Mouse (Mus musculus): Measurements from ENCODE around the gene Gm20521. TPM values are rescaled to one million over a fixed set of nuclear protein-coding genes. Genes with fewer than 3 reads are reported as not detected.

The Gm20521 gene
- polyA plus RNA-seq, 1 experiment from 2014 or later = 0.33 TPM

DNA sequence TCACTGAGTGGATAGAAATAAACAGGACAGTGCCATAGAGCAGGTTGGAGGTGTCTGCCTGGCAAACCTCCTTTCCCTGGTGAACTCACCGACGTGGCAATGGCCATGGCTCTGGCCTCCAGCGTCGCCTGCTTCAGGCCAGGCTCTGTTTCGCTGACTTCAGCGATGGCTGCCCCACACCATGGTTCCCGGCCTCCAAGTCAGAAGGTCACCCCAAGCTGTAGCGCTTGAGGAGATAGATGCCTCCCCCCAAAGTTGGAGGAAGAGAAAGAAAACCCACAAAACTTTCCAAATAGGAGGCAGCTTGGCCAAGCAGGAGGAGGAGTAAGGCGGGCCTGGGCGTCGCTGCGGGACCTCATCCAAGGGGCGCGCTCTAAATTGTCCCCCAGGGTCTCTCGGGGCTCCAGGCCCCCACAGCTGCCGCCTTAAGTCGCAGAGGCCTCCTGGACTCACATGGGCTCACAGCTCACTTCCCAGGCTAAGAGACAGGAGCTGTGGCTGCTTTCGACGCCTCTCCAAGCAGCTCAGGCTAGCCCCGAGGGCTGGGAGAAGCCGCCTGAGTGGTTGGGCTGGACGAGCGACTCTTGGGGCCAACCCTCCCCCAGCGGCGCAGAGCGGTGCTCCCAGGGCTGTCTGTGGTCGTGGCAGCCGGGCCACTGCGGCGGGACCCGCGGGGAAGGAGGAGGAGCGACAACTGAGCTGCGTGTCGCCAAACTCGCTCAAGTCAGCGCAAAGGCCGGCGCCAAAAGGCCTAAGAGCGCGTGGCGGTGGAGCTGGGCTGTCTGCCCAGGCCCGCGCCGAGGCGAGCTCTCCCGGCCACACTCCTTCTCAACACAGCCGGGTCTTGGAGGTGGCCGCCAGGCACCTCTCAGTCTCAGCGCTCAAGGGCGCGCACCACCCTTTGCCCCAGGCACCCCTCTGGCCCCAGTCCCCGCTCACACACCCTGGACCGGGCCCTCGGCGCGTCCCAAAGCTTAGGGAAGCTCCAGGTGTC, 42.4 kb downstream of the Gm20521 start, which contains the start of gene Efs:
Efs (minus strand) TSS at position 778 of the 994 bp plus-strand sequence.
- Histone ChIP-seq H3K27me3 (no peaks in the 10 kb centered on the region), H3K9me3 (no peaks in the 10 kb centered on the region), H3K4me1 (peaks cover 48% of the 10 kb centered on the region), H3K27ac (peak within 1 kb of the TSS; percentile 100), H3K9ac (peak within 1 kb of the TSS; percentile 90), H3K36me3 (peaks cover 24% of the 10 kb centered on the region), H3K4me3 (peak within 1 kb of the TSS; percentile 63), H3K4me2 (peak within 1 kb of the TSS; percentile 76)
- peak; percentile 55 for ATAC-seq (ENCODE audit: insufficient number of reproducible peaks, low FRiP score, low TSS enrichment, low read depth)
- under 1% methylated on average over 57 of the region's 57 CpGs for WGBS

DNA sequence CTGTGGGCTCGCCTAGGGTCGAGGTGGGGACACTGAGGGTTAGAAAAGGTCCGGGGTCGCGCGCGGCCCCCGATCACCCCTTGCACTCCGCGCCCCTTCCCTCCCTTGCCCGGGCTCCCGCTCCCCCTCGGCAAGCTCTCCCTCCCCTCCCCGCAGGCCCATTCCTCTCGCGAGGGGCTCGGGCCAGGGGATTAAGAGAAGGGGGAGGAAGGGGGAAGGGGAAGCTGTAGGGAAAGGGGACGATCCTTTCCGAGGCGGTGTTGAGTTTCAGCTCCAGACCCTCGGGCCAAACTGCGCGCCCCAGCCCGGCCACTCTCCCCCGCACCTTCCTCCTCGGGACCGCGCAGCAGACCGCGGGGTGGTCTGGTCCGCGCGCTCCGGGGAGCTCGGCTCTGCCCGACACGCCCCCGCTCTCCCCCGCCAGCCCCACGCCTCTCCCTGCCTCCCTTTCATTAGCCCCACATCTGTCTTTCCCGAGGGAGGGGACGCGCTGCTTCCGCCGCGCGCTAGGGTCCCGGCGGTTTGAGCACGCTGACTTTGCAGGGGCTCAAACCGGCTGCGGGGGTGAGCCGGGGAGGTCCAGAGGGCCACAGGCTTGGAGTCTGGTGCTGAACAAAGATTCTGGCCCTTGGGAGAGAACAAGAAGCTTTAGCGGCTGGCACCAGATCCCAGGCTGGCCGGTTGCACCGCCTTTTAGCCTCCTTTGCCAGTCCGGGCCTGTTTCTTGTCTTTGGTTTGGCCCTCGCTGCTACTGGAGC, 43.3 kb downstream of the Gm20521 start:
- peak; percentile 77 for ATAC-seq (ENCODE audit: insufficient number of reproducible peaks, low FRiP score, low TSS enrichment, low read depth)
- H3K9me3 ChIP-seq = no peaks in the 10 kb centered on the region
- H3K4me3 ChIP-seq = peak overlapping the region; percentile 63
- WGBS = under 1% methylated on average over 32 of the region's 58 CpGs
- H3K36me3 ChIP-seq = peaks cover 14% of the 10 kb centered on the region
- H3K9ac ChIP-seq = peak overlapping the region; percentile 90
- peak overlapping the region; percentile 100 for H3K27ac ChIP-seq
- H3K4me1 ChIP-seq = peaks cover 48% of the 10 kb centered on the region
- no peaks in the 10 kb centered on the region for H3K27me3 ChIP-seq
- H3K4me2 ChIP-seq = peak overlapping the region; percentile 76

DNA sequence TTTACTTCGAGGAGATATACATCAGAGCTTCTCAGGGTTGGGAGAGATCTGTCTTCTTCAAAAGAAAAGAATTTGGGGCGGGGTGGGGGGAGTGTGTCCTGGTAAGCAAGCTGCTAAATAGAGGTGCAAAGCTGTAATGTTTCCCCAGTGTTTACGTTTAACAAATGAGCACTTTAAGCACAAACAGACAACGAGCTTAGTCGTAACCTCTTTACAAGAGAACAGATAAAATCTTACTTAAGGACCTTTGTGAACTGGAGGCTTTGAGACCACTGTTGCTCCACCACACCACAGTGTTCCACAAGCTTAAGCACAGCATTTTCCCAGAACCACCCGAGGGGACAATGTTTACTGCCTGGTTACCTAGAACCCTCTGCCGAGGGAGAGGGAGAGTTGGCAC, 44.1 kb downstream of the Gm20521 start:
- Histone ChIP-seq H3K4me2 (peak overlapping the region; percentile 76), H3K4me1 (peaks cover 48% of the 10 kb centered on the region), H3K4me3 (peak overlapping the region; percentile 63), H3K9me3 (no peaks in the 10 kb centered on the region), H3K27me3 (no peaks in the 10 kb centered on the region), H3K36me3 (peaks cover 7% of the 10 kb centered on the region; the same call in 1 of the 2 replicates), H3K27ac (peak overlapping the region; percentile 100), H3K9ac (peak overlapping the region; percentile 90)
- 10% methylated on average over 7 of the region's 7 CpGs for WGBS
- no peak for ATAC-seq (ENCODE audit: insufficient number of reproducible peaks, low FRiP score, low TSS enrichment, low read depth)

- no peak overlapping the region for H3K4me3 ChIP-seq
- H3K9me3 ChIP-seq = no peaks in the 10 kb centered on the region
- H3K36me3 ChIP-seq = no peaks in the 10 kb centered on the region
- 62% methylated on average over 5 of the region's 5 CpGs for WGBS
- H3K4me1 ChIP-seq = peaks cover 42% of the 10 kb centered on the region
- no peak overlapping the region for H3K4me2 ChIP-seq
- 0 out of 2 replicates have a peak overlapping the region, but pooled peaks have one; percentile 27 for H3K27ac ChIP-seq
- no peak for ATAC-seq (ENCODE audit: insufficient number of reproducible peaks, low FRiP score, low TSS enrichment, low read depth)
- no peaks in the 10 kb centered on the region for H3K27me3 ChIP-seq
- no peak overlapping the region for H3K9ac ChIP-seq
Observed at GRCm38 (mm10) chr14:54929801-54930200, 46.6 kb downstream of the Gm20521 start.

DNA sequence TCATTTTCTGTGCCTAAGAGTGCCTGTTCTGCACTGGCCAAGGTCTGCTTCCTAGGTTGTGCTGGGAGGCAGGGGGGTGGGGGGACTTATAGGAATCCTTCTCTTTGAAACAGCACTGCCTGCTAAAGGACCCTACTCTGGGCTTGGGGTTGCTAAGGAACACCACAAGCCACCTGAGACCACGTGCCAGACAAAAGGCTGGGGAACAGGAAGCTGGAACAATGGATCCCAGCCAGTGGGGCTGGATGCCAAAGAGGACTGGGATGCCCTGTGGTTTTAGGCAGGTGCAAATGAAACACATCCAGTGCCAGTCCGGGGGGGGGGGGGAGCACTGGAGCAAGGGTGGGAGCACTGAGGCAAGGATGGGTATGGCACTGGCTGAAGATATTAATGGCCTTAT, 47.2 kb downstream of the Gm20521 start:
- 0 out of 2 replicates have a peak overlapping the region, but pooled peaks have one; percentile 27 for H3K27ac ChIP-seq
- H3K4me2 ChIP-seq = no peak overlapping the region
- no peak overlapping the region for H3K9ac ChIP-seq
- H3K4me1 ChIP-seq = peaks cover 44% of the 10 kb centered on the region
- H3K9me3 ChIP-seq = no peaks in the 10 kb centered on the region
- no peak for ATAC-seq (ENCODE audit: insufficient number of reproducible peaks, low FRiP score, low TSS enrichment, low read depth)
- WGBS = 19% methylated on average over 2 of the region's 2 CpGs
- no peaks in the 10 kb centered on the region for H3K36me3 ChIP-seq
- H3K4me3 ChIP-seq = no peak overlapping the region
- H3K27me3 ChIP-seq = no peaks in the 10 kb centered on the region

GRCm38 (mm10) chr14:54932645-54933150, 49.5 kb downstream of the Gm20521 start, which contains the start of gene Il25:
Gene Il25, plus strand, starts transcription at chr14:54932695.
- H3K4me2 ChIP-seq = no peak within 1 kb of the TSS
- 24% methylated on average over 6 of the region's 6 CpGs for WGBS
- no peaks in the 10 kb centered on the region for H3K27me3 ChIP-seq

DNA sequence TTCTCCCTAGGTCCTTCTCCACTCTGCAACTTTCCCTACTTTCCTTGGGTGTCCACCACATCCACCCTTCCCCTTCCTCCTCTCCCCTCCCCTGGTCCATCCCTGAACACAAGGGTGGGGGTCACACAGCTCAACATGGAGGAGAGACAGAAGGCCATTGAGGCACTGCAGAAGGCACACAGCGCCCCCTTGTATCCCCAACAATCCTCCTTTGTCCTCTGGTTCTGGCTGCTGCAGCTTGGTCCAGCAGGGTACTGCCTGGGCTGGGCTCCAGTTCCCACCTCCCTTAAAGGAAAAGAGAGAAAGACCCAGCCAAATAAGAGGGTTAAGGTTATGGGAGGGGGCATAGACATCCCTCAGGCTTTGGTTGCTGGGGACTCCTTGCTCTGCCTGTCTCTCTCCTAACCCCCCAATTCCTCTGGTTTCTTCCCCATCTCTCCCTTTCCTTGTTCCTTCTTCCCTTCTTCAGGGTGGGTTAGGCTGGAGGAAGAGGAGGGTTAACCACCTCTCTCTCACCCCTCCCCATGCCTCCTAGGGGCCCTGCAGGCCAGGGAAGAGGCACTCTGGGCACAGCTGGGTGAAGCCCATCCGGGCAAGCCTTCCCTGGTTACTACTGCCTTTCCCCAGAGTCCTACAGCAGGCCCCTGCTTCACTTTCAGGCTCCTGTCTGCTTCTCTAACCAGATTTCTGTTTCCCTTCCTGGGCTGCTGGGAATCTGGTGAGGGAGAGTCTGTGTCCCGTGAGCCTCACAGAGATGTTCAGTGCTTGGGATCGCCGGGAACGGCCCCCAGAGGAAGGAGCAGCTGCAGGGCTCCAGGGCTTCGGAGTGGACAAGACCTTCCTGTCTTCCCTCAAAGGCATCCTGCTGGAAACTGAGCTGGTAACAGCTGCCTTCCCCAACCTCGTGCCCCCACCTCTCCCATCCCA, 52.9 kb downstream of the Gm20521 start, which contains the start of gene Cmtm5:
Cmtm5 (plus strand) TSS at position 358 of the 927 bp plus-strand sequence.
- Histone ChIP-seq H3K4me3 (peak within 1 kb of the TSS; percentile 13), H3K9ac (no peak within 1 kb of the TSS), H3K4me1 (peaks cover 29% of the 10 kb centered on the region), H3K27me3 (no peaks in the 10 kb centered on the region), H3K9me3 (no peaks in the 10 kb centered on the region), H3K27ac (peak within 1 kb of the TSS; percentile 87), H3K4me2 (peak within 1 kb of the TSS; percentile 15), H3K36me3 (no peaks in the 10 kb centered on the region)
- peak; percentile 57; the same call in 1 of the 2 replicates for ATAC-seq (ENCODE audit: insufficient number of reproducible peaks, low FRiP score, low TSS enrichment, low read depth)
- WGBS = 24% methylated on average over 8 of the region's 8 CpGs

More at GRCm38 (mm10) chr14:54932645-54933150, 49.5 kb downstream of the Gm20521 start, which contains the start of gene Il25:
- ATAC-seq (ENCODE audit: insufficient number of reproducible peaks, low FRiP score, low TSS enrichment, low read depth) = no peak
- Histone ChIP-seq H3K36me3 (no peaks in the 10 kb centered on the region), H3K27ac (0 out of 2 replicates have a peak within 1 kb of the TSS, but pooled peaks have one; percentile 11), H3K4me3 (no peak within 1 kb of the TSS), H3K4me1 (peaks cover 47% of the 10 kb centered on the region), H3K9ac (no peak within 1 kb of the TSS), H3K9me3 (no peaks in the 10 kb centered on the region)

- Histone ChIP-seq H3K4me1 (peaks cover 29% of the 10 kb centered on the region), H3K4me3 (peak overlapping the region; percentile 13), H3K9me3 (no peaks in the 10 kb centered on the region), H3K27me3 (no peaks in the 10 kb centered on the region), H3K4me2 (peak overlapping the region; percentile 15; the same call in 1 of the 2 replicates), H3K27ac (peak overlapping the region; percentile 87), H3K36me3 (no peaks in the 10 kb centered on the region), H3K9ac (no peak overlapping the region)
- 38% methylated on average over 6 of the region's 6 CpGs for WGBS
- ATAC-seq (ENCODE audit: insufficient number of reproducible peaks, low FRiP score, low TSS enrichment, low read depth) = no peak
Observed at GRCm38 (mm10) chr14:54936831-54937160, 53.6 kb downstream of the Gm20521 start.

DNA sequence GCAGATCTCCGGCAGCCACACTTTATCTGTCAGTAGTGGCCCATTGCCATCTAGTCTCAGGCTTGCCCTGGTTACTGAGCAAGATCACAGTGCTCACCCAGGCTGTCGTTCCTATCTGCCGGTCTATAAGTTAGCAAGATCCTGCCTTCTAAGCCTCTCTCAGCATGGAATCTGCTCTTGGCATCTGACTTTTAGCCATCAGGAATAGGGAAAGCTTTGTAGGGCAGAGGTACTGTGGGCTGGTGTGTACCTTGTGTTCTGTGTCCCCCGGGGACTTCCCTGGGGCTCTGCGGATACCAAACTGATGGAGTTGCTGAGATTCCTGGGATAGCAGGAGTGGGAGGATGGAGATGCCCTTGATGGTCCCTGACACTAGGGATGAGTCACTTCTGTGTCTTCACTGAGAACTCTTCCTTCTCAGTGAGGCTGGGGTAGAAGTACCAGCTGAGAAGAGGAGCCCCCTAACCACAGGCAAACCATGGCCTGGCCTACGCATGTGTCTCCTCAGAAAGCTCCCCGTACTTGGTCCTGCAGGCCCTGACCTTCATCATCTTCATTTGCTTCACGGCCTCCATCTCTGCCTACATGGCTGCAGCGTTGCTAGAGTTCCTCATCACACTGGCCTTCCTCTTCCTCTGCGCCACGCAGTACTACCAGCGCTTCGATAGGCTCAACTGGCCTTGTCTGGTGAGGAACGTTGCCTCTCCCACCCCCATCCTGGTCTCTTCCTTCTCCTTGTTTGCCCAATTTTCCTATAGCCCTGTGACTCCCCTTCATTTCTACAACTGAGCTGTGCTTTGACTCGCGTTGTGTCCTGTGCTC, 54.3 kb downstream of the Gm20521 start:
- Histone ChIP-seq H3K27ac (peak overlapping the region; percentile 3; the same call in 1 of the 2 replicates), H3K4me2 (0 out of 2 replicates have a peak overlapping the region, but pooled peaks have one; percentile 12), H3K9ac (no peak overlapping the region), H3K4me3 (no peak overlapping the region), H3K9me3 (no peaks in the 10 kb centered on the region), H3K4me1 (peaks cover 28% of the 10 kb centered on the region), H3K36me3 (no peaks in the 10 kb centered on the region), H3K27me3 (no peaks in the 10 kb centered on the region)
- no peak for ATAC-seq (ENCODE audit: insufficient number of reproducible peaks, low FRiP score, low TSS enrichment, low read depth)
- WGBS = 83% methylated on average over 16 of the region's 16 CpGs

All from limb, embryonic 15.5 days (tissue).